Mouse (Mus musculus) gastrocnemius, postnatal 14 days (tissue): ENCODE results near the gene Hs1bp3. TPM values are rescaled to one million over a fixed set of nuclear protein-coding genes. Genes with fewer than 3 reads are reported as not detected.
A peak's percentile ranks its signal among the peaks of the same experiment; 100 is the strongest.

Source experiments
- DNase-seq: peaks from one replicate; pipeline ENCODE4 v3.0.0; 2021; ENCODE audit warnings: mixed read lengths
- intact Hi-C: fragments of 180-260 bp; cut with DNase I; formaldehyde crosslinking; loops from one replicate; pipeline ENCODE4 v1.15.1; 2025; ENCODE audit warnings: low total_unique reads
- total RNA-seq, 2 experiments: library from RNA; stranded (reverse); gene quantifications; 2 replicates each; pipeline ENCODE4 v1.2.3; 2021

Hs1bp3 gene
- total RNA-seq, 2 experiments from 2014 or later = 5.0 to 5.9 TPM

DNA sequence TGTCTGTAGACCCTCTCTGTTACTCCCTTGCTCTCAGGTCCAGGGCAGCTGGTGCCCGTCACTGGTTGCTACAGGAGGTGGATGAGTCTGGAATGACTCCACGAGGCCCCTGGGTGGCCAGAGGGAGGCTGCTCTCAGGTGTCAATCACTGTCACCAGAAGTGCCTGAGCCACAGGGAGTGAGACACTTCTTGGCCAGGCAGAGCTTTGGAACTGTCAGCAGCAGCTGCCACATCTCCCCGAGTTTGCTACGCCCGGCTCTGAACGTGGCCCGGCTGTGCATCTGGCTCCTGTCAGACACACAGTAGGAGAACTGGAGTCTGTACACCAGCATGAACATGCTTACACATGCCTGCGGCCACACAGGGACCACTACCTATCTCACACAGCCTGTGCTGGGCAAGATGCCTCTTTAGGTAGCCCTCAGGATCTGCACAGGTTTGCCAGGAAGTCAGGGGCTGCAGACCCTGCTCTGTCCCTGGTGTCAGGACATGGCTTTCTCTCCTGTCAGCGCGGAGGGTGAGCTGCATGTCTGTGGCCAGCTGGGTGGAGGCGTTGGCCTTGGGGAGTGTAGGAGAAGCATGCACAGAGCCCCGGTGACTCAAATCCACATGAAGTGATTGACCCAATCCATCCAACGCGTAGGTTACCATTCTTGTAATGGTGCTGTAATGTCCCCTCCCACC lies 18.4 kb downstream of the Hs1bp3 start:
- intact Hi-C loops = no loop called here
- DNase-seq = peak; percentile 64

DNA sequence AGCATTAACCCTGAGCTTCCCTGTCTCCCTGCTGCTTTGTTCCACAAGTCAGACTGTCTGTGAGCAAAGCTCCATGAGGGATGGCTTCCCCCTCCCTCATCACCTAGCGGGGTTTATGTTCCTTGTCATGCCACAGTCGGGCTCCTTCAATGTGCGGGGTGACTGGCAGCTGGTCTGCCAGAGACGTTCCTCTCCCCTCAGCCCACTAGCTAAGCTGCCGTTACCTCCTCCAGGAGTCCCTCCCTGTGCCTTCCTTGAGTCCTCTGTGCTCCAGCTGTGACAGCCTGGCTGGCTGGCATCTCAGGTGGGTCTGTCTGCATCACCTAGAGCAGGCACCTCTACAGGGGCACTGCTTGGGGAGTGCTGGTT lies 18.9 kb downstream of the Hs1bp3 start:
- DNase-seq = no peak
- intact Hi-C loops = no loop called here

DNA sequence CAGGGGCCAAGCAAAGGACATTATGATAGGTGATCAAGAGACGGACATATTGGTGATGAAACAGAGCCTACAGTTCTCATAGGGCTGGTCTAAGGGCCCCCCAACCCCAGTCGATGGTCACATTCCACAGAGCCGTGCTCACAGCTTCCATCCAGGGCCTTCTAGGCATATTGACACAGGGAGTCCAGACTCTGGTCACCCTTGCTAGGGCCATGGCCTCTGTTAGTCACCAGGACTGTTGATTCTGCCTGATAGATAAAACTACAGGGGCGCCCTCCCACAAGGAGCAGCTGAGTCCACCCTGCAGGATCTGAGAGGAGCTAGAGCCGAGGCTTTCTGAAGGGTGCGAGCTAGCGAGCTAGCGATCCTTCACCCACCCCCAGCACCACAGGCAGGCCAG lies 20.4 kb downstream of the Hs1bp3 start:
- no peak for DNase-seq
- intact Hi-C loops = no loop called here

DNA sequence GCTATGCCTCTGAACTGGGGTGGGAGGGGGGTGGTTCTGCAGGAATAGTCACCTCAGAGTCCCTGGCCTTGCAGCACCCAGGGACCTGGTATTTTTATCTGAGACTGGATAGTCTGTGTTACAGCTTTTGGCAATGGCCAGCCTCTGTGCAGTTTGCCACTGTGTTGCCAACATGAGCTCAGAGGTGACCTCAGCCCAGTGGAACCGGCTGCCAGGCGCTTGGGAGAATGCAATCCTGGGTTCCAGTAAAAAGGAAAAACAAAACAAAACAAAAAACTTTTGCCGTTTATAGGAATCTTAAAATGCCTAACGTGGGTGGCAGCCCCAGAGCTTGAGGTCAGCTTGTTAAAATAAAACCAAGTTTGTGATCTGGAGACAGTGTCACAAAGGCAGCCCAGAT lies 21.0 kb downstream of the Hs1bp3 start:
- intact Hi-C loops = no loop called here
- DNase-seq = peak; percentile 62

DNA sequence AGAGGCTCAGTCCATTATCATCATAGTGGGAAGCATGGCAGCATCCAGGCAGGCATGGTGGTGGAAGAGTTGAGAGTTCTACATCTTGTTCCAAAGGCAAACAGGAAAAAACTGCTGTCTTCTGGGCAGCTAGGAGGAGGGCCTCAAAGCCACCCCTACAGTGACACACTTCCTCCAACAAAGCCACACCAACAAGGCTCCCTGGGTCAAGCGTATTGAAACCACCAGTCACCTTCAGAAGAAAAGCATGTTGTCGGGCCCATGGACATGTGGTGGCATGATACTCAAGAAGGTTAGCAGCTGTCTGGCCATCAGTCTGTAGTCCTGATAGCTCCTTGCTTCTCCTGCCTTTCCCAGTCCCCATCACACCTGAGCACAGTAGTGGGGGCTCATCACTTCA lies 22.3 kb downstream of the Hs1bp3 start:
- intact Hi-C loops = no loop called here
- DNase-seq = no peak

DNA sequence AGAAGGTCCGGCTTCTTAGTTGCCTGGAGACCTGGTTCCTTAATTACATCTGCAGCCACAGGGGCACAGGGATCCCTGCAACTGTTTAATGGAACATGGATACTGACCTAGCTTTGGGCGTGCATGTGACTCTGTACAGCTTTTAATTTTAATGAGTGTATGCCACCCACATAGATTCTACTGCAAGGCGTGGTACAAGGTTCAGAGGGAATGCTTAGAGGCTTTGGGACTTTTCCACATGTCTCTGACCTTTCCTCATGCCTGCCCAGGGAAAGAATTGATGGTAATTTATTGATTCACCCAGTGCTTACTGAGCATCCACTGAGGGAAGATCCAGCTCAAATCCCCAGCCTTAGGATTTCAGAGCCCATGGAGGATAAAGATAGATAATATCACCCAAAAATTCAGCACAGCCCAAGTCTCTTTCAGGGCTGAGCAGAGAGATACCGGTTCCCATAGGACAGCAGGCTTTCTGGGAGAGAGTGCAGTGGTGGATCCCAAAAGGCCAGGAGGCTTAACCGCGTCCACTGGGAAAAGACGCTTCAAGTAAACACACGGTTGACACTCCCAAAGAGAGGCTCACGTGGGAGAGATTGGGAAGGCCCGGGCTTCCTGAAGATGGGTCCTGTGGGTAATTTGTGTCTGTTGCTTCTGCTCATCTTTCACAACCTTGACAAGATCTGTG lies 23.5 kb downstream of the Hs1bp3 start:
- DNase-seq = no peak
- intact Hi-C loops = no loop called here

DNA sequence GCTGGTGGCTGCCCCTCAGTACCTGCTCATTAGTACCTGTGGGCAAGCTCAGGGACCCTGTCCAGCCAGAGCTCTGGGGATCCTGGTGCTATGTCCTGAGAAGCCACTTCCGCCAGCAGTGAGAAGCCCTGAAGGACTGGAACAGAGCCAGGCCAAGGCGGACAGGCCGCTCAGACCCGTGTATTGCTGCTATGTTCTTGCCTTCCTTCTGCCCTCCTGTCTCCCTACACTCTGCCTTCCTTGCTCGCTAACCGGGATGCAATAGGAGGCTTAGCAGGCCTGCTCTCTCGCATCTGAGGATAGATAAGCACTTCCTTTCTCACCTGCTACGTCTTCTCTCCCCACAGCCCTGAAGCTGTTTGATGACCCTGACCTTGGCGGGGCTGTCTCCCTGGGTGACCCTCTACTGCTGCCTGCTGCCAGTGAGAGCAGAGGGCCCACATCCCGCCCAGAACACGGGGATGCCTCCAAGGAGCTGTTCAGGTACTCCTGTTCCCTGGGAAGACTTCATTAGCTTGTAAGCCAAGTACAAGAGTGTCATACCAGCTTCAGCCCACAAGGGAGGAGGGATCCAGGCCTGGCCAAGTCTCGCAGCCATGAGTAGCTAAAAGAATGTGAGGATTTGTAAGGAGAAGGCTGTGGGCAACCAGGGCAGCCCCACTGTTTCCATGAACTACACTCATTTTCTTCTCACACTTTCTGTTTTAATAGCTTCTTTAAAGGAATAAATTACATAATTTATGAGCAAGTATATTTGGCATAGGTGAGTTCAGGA lies 24.2 kb downstream of the Hs1bp3 start:
- DNase-seq = no peak
- intact Hi-C loops = no loop called here

DNA sequence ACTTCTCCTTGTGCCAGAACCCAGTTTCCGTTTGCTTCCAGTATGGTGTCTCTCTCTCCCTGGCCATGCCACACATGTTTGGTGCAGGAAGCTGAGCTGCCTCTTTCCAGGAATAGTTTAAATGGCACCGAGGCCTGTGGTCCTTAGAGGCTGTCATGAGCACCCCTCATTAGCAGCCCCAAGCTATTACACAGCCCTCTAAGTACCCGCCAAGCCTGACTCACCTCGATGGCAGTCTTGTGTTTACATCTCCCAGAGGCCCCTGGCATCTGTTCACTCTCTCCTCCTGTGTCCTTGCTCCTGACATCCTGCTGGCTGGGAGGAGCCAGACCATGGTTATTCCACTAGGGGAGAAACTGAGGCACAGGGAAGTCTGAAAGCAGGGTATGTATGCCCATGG lies 25.3 kb downstream of the Hs1bp3 start:
- intact Hi-C loops = no loop called here
- DNase-seq = no peak

DNA sequence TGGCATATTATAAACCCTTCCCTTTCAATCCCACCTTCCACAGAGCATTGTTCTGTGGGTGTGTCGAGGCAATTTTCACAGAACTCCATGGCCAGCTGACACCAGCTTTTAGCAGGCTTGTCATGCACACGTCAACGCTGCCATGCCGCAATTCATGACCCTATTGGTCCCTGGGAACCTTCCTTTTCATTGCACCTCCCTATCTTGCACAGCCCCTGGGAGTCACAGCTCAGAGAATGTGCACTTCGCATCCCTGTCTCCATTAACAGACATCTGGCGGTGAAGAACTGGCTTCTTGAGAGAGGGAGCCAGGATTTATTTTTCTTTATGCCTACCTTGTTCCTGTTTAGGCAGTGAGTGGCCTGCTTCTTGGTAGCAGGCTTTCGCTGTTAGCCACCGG lies 25.7 kb downstream of the Hs1bp3 start:
- DNase-seq = no peak
- intact Hi-C loops = no loop called here

DNA sequence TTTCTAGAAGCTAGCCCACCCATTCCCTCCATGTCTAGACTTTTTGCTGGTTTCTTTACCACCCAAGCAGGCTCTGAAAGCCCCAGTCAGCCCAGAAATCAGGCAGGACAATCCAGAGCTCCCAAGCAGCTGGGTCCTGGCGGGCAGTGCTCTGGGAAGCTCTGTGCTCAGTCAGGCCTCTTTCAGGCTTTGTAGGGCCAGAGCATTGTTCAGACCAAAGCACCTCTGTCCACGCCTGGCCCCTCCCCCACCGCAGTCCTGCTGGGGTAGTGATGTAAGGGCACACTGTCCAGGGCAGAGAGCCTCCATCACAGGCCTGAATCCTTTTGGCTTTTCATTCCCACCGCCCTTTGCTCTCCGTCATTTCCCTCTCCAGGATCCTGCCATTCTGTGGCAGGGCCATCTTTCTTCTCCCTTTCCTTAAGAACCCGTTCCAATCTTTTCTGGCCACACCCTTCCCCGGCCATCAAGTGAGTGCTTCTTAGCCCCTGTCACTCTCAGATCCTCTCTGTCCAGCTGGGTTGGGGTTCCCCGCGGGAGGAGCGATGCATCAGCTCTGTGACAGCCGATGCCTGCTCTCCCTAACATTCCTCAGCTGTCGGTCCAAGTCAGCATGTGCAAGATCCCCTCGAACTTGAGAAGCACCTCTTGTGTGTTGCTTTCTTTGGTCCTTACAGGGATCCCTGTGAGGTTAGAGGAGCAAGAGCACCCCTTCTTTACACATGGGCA lies 26.5 kb downstream of the Hs1bp3 start:
- no peak for DNase-seq
- intact Hi-C loops = no loop called here

DNA sequence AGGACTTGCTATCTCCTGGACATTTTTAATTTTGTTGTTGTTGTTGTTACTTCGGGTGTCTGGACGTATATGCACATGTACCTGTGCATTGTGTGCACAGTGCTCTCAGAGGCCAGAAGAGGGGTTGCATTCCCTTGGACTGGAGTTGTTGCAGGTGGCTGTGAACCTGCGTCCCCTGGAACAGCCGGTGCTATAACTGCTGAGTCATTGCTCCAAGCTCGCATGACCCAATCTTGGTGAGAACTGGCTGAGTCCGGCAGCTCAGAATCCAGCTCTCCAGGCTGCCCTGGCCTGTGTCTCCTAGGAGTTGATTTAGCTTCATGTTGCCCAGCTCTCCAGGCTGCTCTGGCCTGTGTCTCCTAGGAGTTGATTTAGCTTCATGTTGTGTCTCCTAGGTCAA lies 27.8 kb downstream of the Hs1bp3 start:
- DNase-seq = no peak
- intact Hi-C loops = no loop called here

DNA sequence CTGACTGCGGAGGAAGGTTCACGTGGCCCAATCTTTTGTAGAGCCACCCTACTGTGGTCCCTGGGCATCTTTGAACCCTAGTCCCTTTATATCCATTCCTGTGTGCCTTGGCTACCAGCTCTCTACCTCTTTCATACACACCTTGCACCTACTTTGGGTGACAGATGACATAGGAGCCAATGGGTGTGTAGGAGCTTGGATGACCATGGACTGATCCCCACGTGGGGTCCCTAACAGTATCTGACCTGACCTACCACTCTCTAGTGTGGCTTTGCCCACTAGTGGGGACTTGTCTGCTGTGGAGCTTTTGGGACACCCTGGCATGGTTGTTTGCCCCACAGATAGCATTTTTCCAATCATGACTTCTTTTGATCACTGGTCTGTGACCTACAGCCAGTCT lies 30.1 kb downstream of the Hs1bp3 start:
- intact Hi-C loops = no loop called here
- no peak for DNase-seq

DNA sequence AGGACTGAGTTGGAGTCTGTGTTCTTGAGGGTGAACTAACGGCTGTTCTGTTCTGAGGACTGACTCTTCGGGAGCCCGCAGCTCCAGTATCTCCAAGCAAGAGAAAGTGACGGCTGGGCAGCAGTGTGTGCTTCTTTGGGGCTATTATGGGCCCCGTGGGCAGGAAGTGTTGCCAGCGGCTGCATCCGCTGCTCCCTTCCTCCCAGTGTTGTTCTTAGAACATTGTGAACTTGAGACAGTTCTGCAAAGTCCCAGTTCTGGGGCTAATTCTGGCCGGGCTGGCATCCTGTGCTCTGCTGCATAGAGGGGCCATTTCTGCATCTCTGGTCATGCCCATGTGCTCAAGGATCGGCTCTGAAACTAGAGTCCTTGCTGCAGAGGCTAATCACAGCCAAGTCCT lies 31.7 kb downstream of the Hs1bp3 start:
- intact Hi-C loops = no loop called here
- DNase-seq = peak; percentile 61

DNA sequence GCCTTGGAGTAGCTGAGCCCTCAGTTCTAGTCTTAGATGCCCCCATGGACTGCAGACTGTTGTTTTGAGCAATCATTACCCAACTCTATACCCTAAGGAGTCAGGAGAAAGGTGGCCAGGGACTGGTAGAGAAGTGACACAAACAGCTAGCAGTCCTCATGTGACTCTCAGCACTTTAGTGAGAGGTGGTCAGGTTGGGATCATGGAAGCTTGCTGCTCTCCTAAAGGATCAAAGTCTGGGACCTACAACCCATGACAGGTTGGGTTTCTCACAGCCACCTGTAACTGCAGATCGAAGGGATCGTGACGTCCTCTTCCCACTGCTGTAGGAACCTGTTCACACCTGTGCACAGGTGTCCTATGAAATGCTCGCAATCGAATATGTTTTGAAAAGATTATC lies 32.3 kb downstream of the Hs1bp3 start:
- DNase-seq = no peak
- intact Hi-C loops = no loop called here

DNA sequence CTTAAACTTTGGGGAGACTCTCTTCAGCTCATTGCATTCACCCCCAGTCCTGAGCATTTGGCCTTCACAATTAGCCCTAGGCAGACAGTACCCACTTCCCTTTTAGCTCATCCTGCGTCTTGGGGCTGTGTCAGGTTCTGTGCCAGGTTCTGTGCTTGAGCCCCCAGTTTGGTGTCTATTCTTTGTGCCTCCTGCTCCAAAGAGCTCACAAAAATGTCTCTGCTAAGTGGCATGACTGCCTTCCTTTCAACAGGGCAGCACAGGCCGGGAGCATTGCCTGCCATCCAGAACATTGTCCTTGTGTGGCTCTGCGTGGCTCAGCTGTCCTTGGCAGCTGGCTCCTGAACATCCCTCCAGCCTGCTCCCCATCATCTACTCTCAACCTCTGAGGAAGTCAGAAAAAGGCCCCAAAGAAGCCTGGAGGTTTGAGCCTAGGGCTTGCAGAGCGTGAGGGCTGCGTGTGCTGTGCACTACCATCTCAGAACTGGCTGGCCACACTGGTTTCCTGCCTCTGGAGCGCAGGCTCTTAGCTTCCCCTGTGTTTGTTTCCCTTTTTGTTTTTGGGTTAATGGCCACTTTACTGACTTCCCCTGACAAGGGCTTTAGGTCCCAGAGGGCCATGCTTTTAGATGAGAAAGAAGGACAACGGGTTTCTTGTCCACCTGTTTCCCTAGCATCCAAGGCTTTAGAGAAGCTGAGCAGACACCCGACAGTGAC lies 34.7 kb downstream of the Hs1bp3 start:
- DNase-seq = no peak

DNA sequence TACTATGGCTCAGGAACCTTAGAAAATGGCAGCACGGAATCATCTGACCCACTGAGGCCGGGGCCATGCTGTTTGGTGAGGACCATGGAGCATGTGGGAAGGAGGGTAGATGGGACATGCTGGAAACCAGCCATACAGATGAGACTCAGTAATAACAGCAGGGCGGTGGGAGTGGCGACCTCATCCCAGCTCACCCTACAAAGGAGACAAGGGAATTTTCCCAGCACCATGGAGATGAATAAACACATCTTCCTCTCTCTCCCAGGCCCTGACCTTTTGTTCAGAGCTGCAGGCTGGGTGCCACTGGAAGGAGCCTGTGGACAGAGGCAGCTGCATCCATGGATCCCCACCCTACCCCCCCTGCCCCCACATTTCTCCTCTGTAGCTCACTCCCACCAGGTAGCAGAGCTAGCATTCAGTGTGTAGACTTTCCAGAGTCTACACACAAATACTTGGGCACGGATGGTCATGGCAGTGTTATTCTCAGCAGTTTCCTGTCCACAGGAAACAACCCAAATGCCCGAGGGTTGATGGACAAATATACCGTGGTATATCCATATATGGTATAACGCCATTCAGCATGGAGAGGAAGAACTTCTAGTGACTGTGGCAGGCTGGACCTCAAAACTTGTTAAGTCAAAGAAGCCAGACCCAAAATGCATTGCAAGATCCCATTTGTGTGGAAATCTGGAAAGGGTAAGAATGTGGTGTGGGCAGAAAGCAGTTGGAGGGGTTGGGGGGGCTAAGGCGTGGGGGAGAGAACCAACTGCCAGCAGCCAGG lies 35.7 kb downstream of the Hs1bp3 start:
- intact Hi-C loops = no loop called here
- no peak for DNase-seq

More for the DNA sequence above, 34.7 kb downstream of the Hs1bp3 start:
- intact Hi-C loops = no loop called here

DNA sequence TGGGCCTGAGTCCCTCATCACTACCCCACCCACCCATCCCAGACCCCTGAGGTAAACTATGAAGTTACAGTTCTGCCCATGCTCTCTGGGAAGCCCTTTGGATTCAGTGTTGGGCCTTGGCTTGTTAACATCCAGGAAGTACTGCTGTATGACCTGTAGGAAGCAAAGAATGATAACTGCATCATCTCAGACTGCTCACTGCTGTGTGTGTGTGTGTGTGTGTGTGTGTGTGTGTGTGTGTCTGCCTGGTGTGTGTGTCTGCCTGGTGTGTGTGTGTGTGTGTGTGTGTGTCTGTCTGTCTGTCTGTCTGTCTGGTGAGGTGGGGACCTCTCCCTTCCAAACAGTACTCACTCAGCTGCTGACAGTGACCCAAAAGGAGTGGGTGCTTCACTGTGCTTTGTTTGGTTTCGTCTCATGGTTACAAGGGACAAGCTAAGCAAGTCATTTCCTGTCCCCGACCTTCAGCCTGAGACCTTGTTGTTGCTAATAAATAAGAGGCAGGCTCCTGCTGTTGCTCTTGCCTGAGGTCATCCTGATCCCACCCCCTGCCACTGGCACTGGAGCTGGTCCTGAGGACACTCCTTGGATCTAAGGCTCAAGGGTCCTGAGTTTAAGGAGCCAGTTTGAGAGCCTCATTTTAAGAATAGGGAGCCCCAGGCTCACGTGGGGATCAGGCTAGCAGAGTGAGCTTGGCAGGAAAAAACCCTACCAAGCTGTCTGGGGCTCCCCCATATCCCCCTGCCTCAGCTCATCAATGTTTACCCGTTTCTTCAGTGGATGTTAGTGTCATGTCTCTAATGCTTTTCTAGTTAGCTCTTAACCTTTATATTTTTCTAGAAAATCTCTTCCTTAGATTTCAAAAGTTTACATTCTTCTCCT lies 38.0 kb downstream of the Hs1bp3 start:
- no peak for DNase-seq

DNA sequence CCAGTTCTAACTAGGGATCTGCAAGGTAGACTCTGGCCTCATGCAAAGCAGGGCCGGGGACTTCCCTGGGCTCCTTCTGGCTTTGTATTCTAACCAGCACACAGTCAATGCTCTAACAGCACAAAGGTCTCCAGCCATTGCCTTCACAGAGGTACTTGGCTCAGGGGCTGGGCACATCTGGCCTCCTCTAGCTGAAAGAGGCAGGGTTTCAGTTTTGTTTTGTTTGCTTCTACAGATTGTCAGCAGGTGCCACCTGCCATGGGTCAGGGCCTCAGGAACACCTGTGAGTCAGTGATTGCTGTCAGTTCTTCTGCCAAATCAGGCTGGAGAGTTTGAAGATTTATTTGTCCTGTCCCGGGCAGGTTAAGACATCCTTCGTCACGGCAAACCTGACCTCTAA lies 39.8 kb downstream of the Hs1bp3 start:
- intact Hi-C loops = no loop called here
- no peak for DNase-seq

More for the DNA sequence above, 38.0 kb downstream of the Hs1bp3 start:
- intact Hi-C loops = no loop called here
